ENCODE assay signal across 8 mouse cellular contexts in genomic region chr4:150871392-150872138, GRCm38 (mm10). TPM values are rescaled to one million over a fixed set of nuclear protein-coding genes. Genes with fewer than 3 reads are reported as not detected.
DNase-seq lines count a peak whose midpoint lies in the region; ATAC-seq lines count a peak whose summit lies in the region.

No protein-coding gene starts in this region.

- WGBS in midbrain, embryonic 13.5 days, result 34% methylated on average over 10 of the region's 10 CpGs
- 34% methylated on average over 10 of the region's 10 CpGs for WGBS in midbrain, embryonic 15.5 days
- 28% methylated on average over 10 of the region's 10 CpGs for WGBS in heart, embryonic 13.5 days
- 40% methylated on average over 10 of the region's 10 CpGs for WGBS in kidney, embryonic 16.5 days

- no peak overlapping the region for H3K27ac ChIP-seq in midbrain, embryonic 13.5 days
- H3K27ac ChIP-seq in midbrain, embryonic 15.5 days, result no peak overlapping the region
- peak overlapping the region; percentile 73 for H3K27ac ChIP-seq in heart, embryonic 13.5 days (replicated peaks)
- H3K27ac ChIP-seq in kidney, embryonic 16.5 days (ENCODE audit: low read length), result peak overlapping the region; percentile 23

- H3K27me3 ChIP-seq in midbrain, embryonic 13.5 days, result no peaks in the 10 kb centered on the region
- no peaks in the 10 kb centered on the region for H3K27me3 ChIP-seq in midbrain, embryonic 15.5 days (replicated peaks)
- H3K27me3 ChIP-seq in heart, embryonic 13.5 days (replicated peaks), result no peaks in the 10 kb centered on the region
- no peaks in the 10 kb centered on the region for H3K27me3 ChIP-seq in kidney, embryonic 16.5 days (ENCODE audit: insufficient read depth, low read length)

- DNase-seq in embryo, embryonic 10 days (ENCODE audit: low spot score), result peak; percentile 64
- peak; percentile 76 for DNase-seq in lung, postnatal 10 days
- DNase-seq in frontal cortex, postnatal 25 days (ENCODE audit: low spot score in 2 of 2), result no peak

- no peak overlapping the region for H3K9ac ChIP-seq in midbrain, embryonic 13.5 days (replicated peaks)
- no peak overlapping the region for H3K9ac ChIP-seq in midbrain, embryonic 15.5 days
- H3K9ac ChIP-seq in heart, embryonic 13.5 days, result peak overlapping the region; percentile 44
- peak overlapping the region; percentile 32; the same call in 1 of the 2 replicates for H3K9ac ChIP-seq in kidney, embryonic 16.5 days (replicated peaks; ENCODE audit: low read length)

- H3K36me3 ChIP-seq in midbrain, embryonic 13.5 days, result peaks cover 19% of the 10 kb centered on the region
- H3K36me3 ChIP-seq in midbrain, embryonic 15.5 days (replicated peaks), result peaks cover 11% of the 10 kb centered on the region; the same call in 1 of the 2 replicates
- H3K36me3 ChIP-seq in heart, embryonic 13.5 days, result peaks cover 18% of the 10 kb centered on the region
- peaks cover 13% of the 10 kb centered on the region for H3K36me3 ChIP-seq in kidney, embryonic 16.5 days (ENCODE audit: insufficient read depth, low read length)

- 0 out of 2 replicates have a peak, but pooled peaks have one; percentile 17 for ATAC-seq in midbrain, embryonic 13.5 days
- ATAC-seq in midbrain, embryonic 15.5 days (replicated peaks), result no peak
- no peak for ATAC-seq in heart, embryonic 13.5 days (ENCODE audit: extremely low read depth, insufficient number of reproducible peaks, low FRiP score, low TSS enrichment)
- ATAC-seq in kidney, embryonic 16.5 days (ENCODE audit: low FRiP score, low TSS enrichment), result peak; percentile 62
- no peak for ATAC-seq in CD4-positive, CD25-positive, alpha-beta regulatory T cell, adult 4 months

- H3K4me3 ChIP-seq in midbrain, embryonic 13.5 days (replicated peaks), result no peak overlapping the region
- no peak overlapping the region for H3K4me3 ChIP-seq in midbrain, embryonic 15.5 days
- H3K4me3 ChIP-seq in heart, embryonic 13.5 days, result no peak overlapping the region
- no peak overlapping the region for H3K4me3 ChIP-seq in kidney, embryonic 16.5 days (ENCODE audit: low read length)

- no peaks in the 10 kb centered on the region for H3K9me3 ChIP-seq in midbrain, embryonic 13.5 days
- H3K9me3 ChIP-seq in midbrain, embryonic 15.5 days, result no peaks in the 10 kb centered on the region
- no peaks in the 10 kb centered on the region for H3K9me3 ChIP-seq in heart, embryonic 13.5 days
- no peaks in the 10 kb centered on the region for H3K9me3 ChIP-seq in kidney, embryonic 16.5 days (ENCODE audit: low read length)

- peaks cover 13% of the 10 kb centered on the region for H3K4me1 ChIP-seq in midbrain, embryonic 13.5 days (replicated peaks)
- peaks cover 7% of the 10 kb centered on the region; the same call in 1 of the 2 replicates for H3K4me1 ChIP-seq in midbrain, embryonic 15.5 days
- H3K4me1 ChIP-seq in heart, embryonic 13.5 days, result peaks cover 41% of the 10 kb centered on the region
- peaks cover 35% of the 10 kb centered on the region for H3K4me1 ChIP-seq in kidney, embryonic 16.5 days (ENCODE audit: insufficient read depth, low read length)

- H3K4me2 ChIP-seq in midbrain, embryonic 13.5 days (replicated peaks), result no peak overlapping the region
- no peak overlapping the region for H3K4me2 ChIP-seq in midbrain, embryonic 15.5 days
- H3K4me2 ChIP-seq in heart, embryonic 13.5 days, result no peak overlapping the region; the same call in 1 of the 2 replicates
- H3K4me2 ChIP-seq in kidney, embryonic 16.5 days (replicated peaks; ENCODE audit: low read depth, low read length), result no peak overlapping the region

RNA-seq across cellular contexts. Expression of gene Errfi1, which starts 17.8 kb away (rescaled TPM):
- polyA plus RNA-seq in midbrain, embryonic 13.5 days (2015; fragmentation: Nextera tagmentation; extraction: Ambion mirVana), result 18.7 and 20.1 TPM in 2 replicates
- polyA plus RNA-seq in midbrain, embryonic 15.5 days (2015; fragmentation: Nextera tagmentation; extraction: Ambion mirVana), result 25.6 and 26.4 TPM in 2 replicates
- polyA plus RNA-seq in heart, embryonic 13.5 days (2015; fragmentation: Nextera tagmentation; extraction: Ambion mirVana), result 10.1 and 11.3 TPM in 2 replicates
- polyA plus RNA-seq in kidney, embryonic 16.5 days (2015; fragmentation: Nextera tagmentation; extraction: Ambion mirVana), result 32.8 and 33.4 TPM in 2 replicates
- polyA plus RNA-seq in CD4-positive, CD25-positive, alpha-beta regulatory T cell, adult 4 months (2017; shearing (Covaris generic)), result 1 to 10 TPM; 1.4 to 2.7 TPM

RNA-seq across cellular contexts. Expression of gene Park7, which starts 42.7 kb away (rescaled TPM):
- 373 and 377 TPM in 2 replicates for polyA plus RNA-seq in midbrain, embryonic 13.5 days (2015; fragmentation: Nextera tagmentation; extraction: Ambion mirVana)
- 365 and 370 TPM in 2 replicates for polyA plus RNA-seq in midbrain, embryonic 15.5 days (2015; fragmentation: Nextera tagmentation; extraction: Ambion mirVana)
- 298 and 333 TPM in 2 replicates for polyA plus RNA-seq in heart, embryonic 13.5 days (2015; fragmentation: Nextera tagmentation; extraction: Ambion mirVana)
- polyA plus RNA-seq in kidney, embryonic 16.5 days (2015; fragmentation: Nextera tagmentation; extraction: Ambion mirVana), result 404 and 421 TPM in 2 replicates
- 100 to 1,000 TPM; 550 to 588 TPM for polyA plus RNA-seq in CD4-positive, CD25-positive, alpha-beta regulatory T cell, adult 4 months (2017; shearing (Covaris generic))

RNA-seq across cellular contexts. Expression of gene Tnfrsf9, which starts 42.8 kb away (rescaled TPM):
- 0.12 and 0.16 TPM in 2 replicates for polyA plus RNA-seq in midbrain, embryonic 13.5 days (2015; fragmentation: Nextera tagmentation; extraction: Ambion mirVana)
- 0.30 and 0.36 TPM in 2 replicates for polyA plus RNA-seq in midbrain, embryonic 15.5 days (2015; fragmentation: Nextera tagmentation; extraction: Ambion mirVana)
- polyA plus RNA-seq in heart, embryonic 13.5 days (2015; fragmentation: Nextera tagmentation; extraction: Ambion mirVana), result 0.57 and 0.82 TPM in 2 replicates
- 0.26 and 0.40 TPM in 2 replicates for polyA plus RNA-seq in kidney, embryonic 16.5 days (2015; fragmentation: Nextera tagmentation; extraction: Ambion mirVana)
- 100 to 1,000 TPM; 209 to 263 TPM for polyA plus RNA-seq in CD4-positive, CD25-positive, alpha-beta regulatory T cell, adult 4 months (2017; shearing (Covaris generic))

Comparison
In these comparisons a context has a peak if more than half of its experiments do, and no peak if none do; other contexts are left out.
1. ATAC-seq: peak in midbrain, embryonic 13.5 days (single experiment) and kidney, embryonic 16.5 days (single experiment); none in midbrain, embryonic 15.5 days (single experiment), heart, embryonic 13.5 days (single experiment) and CD4-positive, CD25-positive, alpha-beta regulatory T cell, adult 4 months (single experiment).
2. H3K27ac ChIP-seq: peak in heart, embryonic 13.5 days (single experiment) and kidney, embryonic 16.5 days (single experiment); none in midbrain, embryonic 13.5 days (single experiment) and midbrain, embryonic 15.5 days (single experiment).
3. H3K9ac ChIP-seq: peak in heart, embryonic 13.5 days (single experiment) and kidney, embryonic 16.5 days (single experiment); none in midbrain, embryonic 13.5 days (single experiment) and midbrain, embryonic 15.5 days (single experiment).
4. DNase-seq: peak in embryo, embryonic 10 days (single experiment) and lung, postnatal 10 days (single experiment); none in frontal cortex, postnatal 25 days (0 of 2).
5. RNA of gene Tnfrsf9, which starts 42.8 kb away (polyA plus RNA-seq): 209 to 263 TPM in CD4-positive, CD25-positive, alpha-beta regulatory T cell, adult 4 months; 0.57 to 0.82 TPM in heart, embryonic 13.5 days, 0.26 to 0.40 TPM in kidney, embryonic 16.5 days, 0.30 to 0.36 TPM in midbrain, embryonic 15.5 days and 0.12 to 0.16 TPM in midbrain, embryonic 13.5 days; every median in the first group is over 100 times any median in the second.